Mouse (Mus musculus): Measurements from ENCODE around the gene Hmg20b.

DNA sequence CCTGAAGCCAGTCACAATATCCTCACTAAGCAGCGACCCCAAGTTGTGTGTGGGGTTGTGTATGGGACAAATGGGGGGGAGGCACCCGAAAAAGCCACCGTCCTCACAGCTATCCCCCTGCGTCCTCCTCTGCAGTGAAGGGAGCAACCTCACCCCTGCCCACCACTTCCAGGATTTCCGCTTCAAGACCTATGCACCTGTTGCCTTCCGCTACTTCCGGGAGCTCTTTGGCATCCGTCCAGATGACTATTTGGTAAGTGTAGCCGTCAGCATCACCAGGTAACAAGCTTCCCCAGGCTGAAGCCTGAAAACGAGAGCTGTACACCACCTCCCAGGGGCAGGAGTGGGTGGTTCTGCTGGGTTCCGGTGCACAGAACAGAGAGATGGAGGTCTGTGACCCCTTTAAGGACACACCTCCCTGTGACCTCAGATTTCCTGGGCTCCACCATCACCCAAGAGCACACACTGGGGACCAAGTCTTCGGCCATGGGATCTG lies 44.1 kb downstream of the Hmg20b start:
- TF ChIP-seq ZC3H11A (IDR thresholded peaks at IDR 0.05; ENCODE audit: borderline replicate concordance, low read depth, low read length) (no peak), CHD2 (IDR thresholded peaks at IDR 0.05; ENCODE audit: low read depth, low read length) (no peak)
